Mouse (Mus musculus) cerebellum, adult 2 months (tissue): ENCODE results near the gene Tmem233.

Experiments
- CTCF ChIP-seq: fragments of 200-500 bp; IDR thresholded peaks from 2 replicates; pipeline ENCODE4 v1.5.1; 2011; ENCODE audit warnings: low read depth, mild to moderate bottlenecking, control low read depth, low read length, moderate library complexity, borderline replicate concordance; ENCODE audit not compliant: insufficient read depth
- POLR2A ChIP-seq: fragments of 200-500 bp; IDR thresholded peaks from 2 replicates; pipeline ENCODE4 v1.6.1; 2011; ENCODE audit warnings: low read length, control low read depth, borderline replicate concordance; ENCODE audit not compliant: insufficient read depth

- TF ChIP-seq POLR2A (no peak), CTCF (no peak)
Measured at GRCm38 (mm10) chr5:116083081-116083480, at the start of gene Tmem233.
